Mouse (Mus musculus) MEL (cell line): ENCODE data around the gene Tsacc. TPM values are rescaled to one million over a fixed set of nuclear protein-coding genes. Genes with fewer than 3 reads are reported as not detected.

Experiments
- DNase-seq: peaks from one replicate; pipeline ENCODE4 v3.0.0; 2011; ENCODE audit warnings: low read depth, low spot score
- H3K27ac ChIP-seq: 2 replicates; pipeline ENCODE4 v1.5.1; 2012; ENCODE audit warnings: low read depth, mild to moderate bottlenecking, control low read depth, low read length, moderate library complexity; ENCODE audit not compliant: control insufficient read depth
- H3K27me3 ChIP-seq, 2 experiments: fragments of 150-350 bp in 1 of 2; sonication (generic) in 1 of 2; 2 replicates each; pipeline ENCODE4 v1.6.1; 2012; ENCODE audit warnings: low read length in 2 of 2, mild to moderate bottlenecking in 2 of 2, improper control_type of control experiment in 1 of 2, moderate library complexity in 1 of 2; ENCODE audit not compliant: insufficient read depth in 2 of 2, control insufficient read depth in 1 of 2
- H3K36me3 ChIP-seq, 2 experiments: 2 replicates each; pipeline ENCODE4 v1.6.1; 2012 to 2014; ENCODE audit warnings: low read length in 2 of 2, improper control_type of control experiment in 1 of 2, inconsistent platforms in 1 of 2, mild to moderate bottlenecking in 1 of 2; ENCODE audit not compliant: insufficient read depth in 2 of 2, control insufficient read depth in 1 of 2
- H3K4me1 ChIP-seq, 2 experiments: fragments of 150-350 bp in 1 of 2; sonication (generic) in 1 of 2; 2 replicates each; pipeline ENCODE4 v1.6.1; 2012; ENCODE audit warnings: low read length in 2 of 2, improper control_type of control experiment in 1 of 2, mild to moderate bottlenecking in 1 of 2; ENCODE audit not compliant: insufficient read depth in 2 of 2, control insufficient read depth in 1 of 2
- H3K4me3 ChIP-seq, 2 experiments: fragments of 150-350 bp in 1 of 2; sonication (generic) in 1 of 2; 2 replicates each; pipeline ENCODE4 v1.5.1; 2012; ENCODE audit warnings: low read depth in 2 of 2, low read length in 2 of 2, mild to moderate bottlenecking in 2 of 2, moderate library complexity in 2 of 2, control low read depth in 1 of 2, improper control_type of control experiment in 1 of 2; ENCODE audit not compliant: control insufficient read depth in 1 of 2, insufficient read depth in 1 of 2
- H3K79me2 ChIP-seq: 2 replicates; pipeline ENCODE4 v1.6.1; 2012; ENCODE audit warnings: mild to moderate bottlenecking, low read length, moderate library complexity; ENCODE audit not compliant: control insufficient read depth, poor library complexity, insufficient read depth
- H3K9ac ChIP-seq: 2 replicates; pipeline ENCODE4 v1.6.1; 2012; ENCODE audit warnings: low read depth, mild to moderate bottlenecking, control low read depth, low read length, moderate library complexity; ENCODE audit not compliant: control insufficient read depth, poor library complexity, severe bottlenecking
- H3K9me3 ChIP-seq: fragments of 150-350 bp; sonication (generic); replicated peaks from 2 replicates; pipeline ENCODE4 v1.6.1; 2012; ENCODE audit warnings: mild to moderate bottlenecking, low read length, improper control_type of control experiment, moderate library complexity; ENCODE audit not compliant: insufficient read depth
- CTCF ChIP-seq, 3 experiments: IDR thresholded peaks in 2 of 3; conservative IDR thresholded peaks in 1 of 3; 2 replicates each; pipeline ENCODE4 v1.5.1; 2011 to 2012; ENCODE audit warnings: low read length in 3 of 3, low read depth in 2 of 3, mild to moderate bottlenecking in 2 of 3, improper control_type of control experiment in 1 of 3, inconsistent platforms in 1 of 3, mixed read lengths in 1 of 3, moderate library complexity in 1 of 3; ENCODE audit not compliant: control insufficient read depth in 1 of 3, insufficient read depth in 1 of 3, poor library complexity in 1 of 3, severe bottlenecking in 1 of 3
- ELF1 ChIP-seq: IDR thresholded peaks from 2 replicates; pipeline ENCODE4 v1.6.1; 2014; ENCODE audit warnings: low read depth, mild to moderate bottlenecking, inconsistent platforms, low read length, improper control_type of control experiment, moderate library complexity
- ETS1 ChIP-seq: IDR thresholded peaks from 2 replicates; pipeline ENCODE4 v1.6.1; 2012; ENCODE audit warnings: low read depth, mild to moderate bottlenecking, inconsistent platforms, low read length, improper control_type of control experiment, moderate library complexity
- GATA1 ChIP-seq: IDR thresholded peaks from 2 replicates; pipeline ENCODE4 v1.6.1; 2011; ENCODE audit warnings: low read depth, low read length, improper control_type of control experiment
- JUND ChIP-seq: IDR thresholded peaks from 2 replicates; pipeline ENCODE4 v1.6.1; 2011; ENCODE audit warnings: low read depth, mild to moderate bottlenecking, improper control_type of control experiment, low read length
- MAFK ChIP-seq: IDR thresholded peaks from 2 replicates; pipeline ENCODE4 v1.6.1; 2011; ENCODE audit warnings: low read depth, mild to moderate bottlenecking, low read length, improper control_type of control experiment, borderline replicate concordance
- MAZ ChIP-seq: IDR thresholded peaks from 2 replicates; pipeline ENCODE4 v1.6.1; 2012; ENCODE audit warnings: low read depth, mild to moderate bottlenecking, inconsistent platforms, low read length, improper control_type of control experiment
- MYB ChIP-seq: IDR thresholded peaks from 2 replicates; pipeline ENCODE4 v1.6.1; 2011; ENCODE audit warnings: mild to moderate bottlenecking, low read depth, low read length, improper control_type of control experiment
- MYC ChIP-seq: IDR thresholded peaks from 2 replicates; pipeline ENCODE4 v1.6.1; 2011; ENCODE audit warnings: low read depth, mild to moderate bottlenecking, low read length, improper control_type of control experiment, moderate library complexity
- NRF1 ChIP-seq: IDR thresholded peaks from 2 replicates; pipeline ENCODE4 v1.6.1; 2014; ENCODE audit warnings: low read depth, mild to moderate bottlenecking, inconsistent platforms, low read length, improper control_type of control experiment, moderate library complexity; ENCODE audit not compliant: poor library complexity, insufficient read depth, severe bottlenecking
- SIN3A ChIP-seq: IDR thresholded peaks from 2 replicates; pipeline ENCODE4 v1.6.1; 2012; ENCODE audit warnings: low read length, improper control_type of control experiment, inconsistent platforms
- TCF12 ChIP-seq: IDR thresholded peaks from 2 replicates; pipeline ENCODE4 v1.6.1; 2014; ENCODE audit warnings: low read depth, mild to moderate bottlenecking, inconsistent platforms, low read length, improper control_type of control experiment, moderate library complexity
- UBTF ChIP-seq: IDR thresholded peaks from 2 replicates; pipeline ENCODE4 v1.6.1; 2012; ENCODE audit warnings: low read depth, mild to moderate bottlenecking, inconsistent platforms, low read length, improper control_type of control experiment, moderate library complexity, borderline replicate concordance; ENCODE audit not compliant: insufficient read depth
- USF1 ChIP-seq: IDR thresholded peaks from 2 replicates; pipeline ENCODE4 v1.6.1; 2014; ENCODE audit warnings: low read depth, mild to moderate bottlenecking, inconsistent platforms, low read length, improper control_type of control experiment, moderate library complexity
- ZC3H11A ChIP-seq: IDR thresholded peaks from 2 replicates; pipeline ENCODE4 v1.6.1; 2012; ENCODE audit warnings: low read depth, mild to moderate bottlenecking, inconsistent platforms, low read length, improper control_type of control experiment
- ZKSCAN1 ChIP-seq: IDR thresholded peaks from 2 replicates; pipeline ENCODE4 v1.6.1; 2012; ENCODE audit warnings: low read depth, mild to moderate bottlenecking, inconsistent platforms, low read length, improper control_type of control experiment, moderate library complexity
- ZNF384 ChIP-seq: IDR thresholded peaks from 2 replicates; pipeline ENCODE4 v1.6.1; 2012; ENCODE audit warnings: low read depth, mild to moderate bottlenecking, inconsistent platforms, low read length, improper control_type of control experiment
- polyA plus RNA-seq, 2 experiments: library from polyadenylated mRNA; stranded (reverse) in 1 of 2; unstranded in 1 of 2; fragments of >175 nt in 1 of 2; fragments of >200 nt in 1 of 2; gene quantifications; 2 replicates each; pipeline versions ENCODE4 v1.2.1 to v1.2.4; 2012; ENCODE audit warnings: low replicate concordance in 2 of 2, low read depth in 1 of 2; ENCODE audit not compliant: insufficient read length in 2 of 2, insufficient read depth in 1 of 2, missing spikeins in 1 of 2
- total RNA-seq: library from RNA; depleted of rRNA; stranded (reverse); fragments of 300-350 nt; gene quantifications from 2 replicates; pipeline ENCODE4 v1.2.3, GENCODE M21; 2012

Tsacc gene
- total and polyA plus RNA-seq, 3 experiments: 34.1 to 41.1 TPM; not detected in 1

- H3K4me3 ChIP-seq: no peak overlapping the region
- H3K9me3 ChIP-seq: no peaks in the 10 kb centered on the region
- no peak overlapping the region for H3K27ac ChIP-seq
- TF ChIP-seq TCF12 (no peak), MAZ (no peak), ZKSCAN1 (no peak)
- DNase-seq: no peak
- no peak overlapping the region for H3K9ac ChIP-seq
- no peaks in the 10 kb centered on the region for H3K79me2 ChIP-seq
- H3K27me3 ChIP-seq: peaks cover 49 to 50% of the 10 kb centered on the region in 2 experiments
- H3K4me1 ChIP-seq: no peaks in the 10 kb centered on the region
- H3K36me3 ChIP-seq: no peaks in the 10 kb centered on the region
Observed at GRCm38 (mm10) chr3:88255950-88256349, 40.8 kb downstream of the Tsacc start.

GRCm38 (mm10) chr3:88254268-88254926 lies 42.4 kb downstream of the Tsacc start, which contains the start of gene Rhbg:
Gene Rhbg (minus strand): TSS chr3:88254709.
- Histone ChIP-seq H3K36me3 (no peaks in the 10 kb centered on the region), H3K79me2 (no peaks in the 10 kb centered on the region), H3K9ac (no peak within 1 kb of the TSS), H3K27ac (no peak within 1 kb of the TSS), H3K4me3 (no peak within 1 kb of the TSS), H3K4me1 (no peaks in the 10 kb centered on the region), H3K27me3 (peaks cover 48 to 51% of the 10 kb centered on the region in 2 experiments), H3K9me3 (no peaks in the 10 kb centered on the region)
- no peak for DNase-seq
- TF ChIP-seq NRF1: no peak
- TF ChIP-seq ZC3H11A: no peak
- no peak for TF ChIP-seq JUND
- TF ChIP-seq USF1: no peak
- no peak for TF ChIP-seq ETS1
- no peak for TF ChIP-seq UBTF
- TF ChIP-seq GATA1: no peak
- no peak for TF ChIP-seq SIN3A
- TF ChIP-seq MYC: no peak
- no peak for TF ChIP-seq MAFK
- no peak for TF ChIP-seq CTCF (IDR thresholded peaks at IDR 0.05 in 2 of 3, conservative IDR thresholded peaks at IDR 0.05 in 1 of 3; ENCODE audit: control insufficient read depth in 1 of 3, insufficient read depth in 1 of 3, low read depth in 2 of 3, low read length in 3 of 3, poor library complexity in 1 of 3, severe bottlenecking in 1 of 3)
- TF ChIP-seq MYB: no peak
- no peak for TF ChIP-seq TCF12
- no peak for TF ChIP-seq ELF1
- no peak for TF ChIP-seq ZNF384
